Mouse (Mus musculus) T-helper 17 cell (primary cell): ENCODE data around the gene Timm17a.

Source experiments
- in situ Hi-C, 2 experiments: fragments of 300-600 bp; cut with MboI, MseI; formaldehyde crosslinking; loops; 1 replicate in 1 of 2; 2 replicates in 1 of 2; pipeline ENCODE4 v1.15.1; 2025; ENCODE audit warnings: high pct_unique_total_duplicates in 2 of 2

The Timm17a gene

GRCm38 (mm10) chr1:135313284-135314031 lies at the start of gene Timm17a:
Gene Timm17a (minus strand): TSS chr1:135313778.
- in situ Hi-C loops, result no loop called here

DNA sequence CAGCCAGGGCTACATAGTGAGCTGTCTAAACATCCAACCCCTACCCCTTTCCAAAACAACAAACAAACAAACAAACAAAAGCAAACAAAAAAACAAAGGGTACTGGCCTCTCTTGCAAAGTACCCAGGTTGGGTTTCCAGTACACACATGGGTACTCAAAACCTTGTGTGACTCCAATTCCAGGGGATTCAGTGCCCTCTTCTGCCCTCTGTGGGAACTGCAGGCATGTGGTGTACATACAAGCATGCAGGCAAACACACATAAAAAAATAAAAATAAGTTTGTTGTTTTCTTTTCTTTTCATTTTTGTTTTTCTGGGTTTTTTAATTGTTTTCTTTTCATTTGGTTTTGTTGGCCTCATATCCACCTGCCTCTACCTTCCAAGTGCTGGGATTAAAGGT lies 48.5 kb upstream of the Timm17a start:
- in situ Hi-C loops, result no loop called here

DNA sequence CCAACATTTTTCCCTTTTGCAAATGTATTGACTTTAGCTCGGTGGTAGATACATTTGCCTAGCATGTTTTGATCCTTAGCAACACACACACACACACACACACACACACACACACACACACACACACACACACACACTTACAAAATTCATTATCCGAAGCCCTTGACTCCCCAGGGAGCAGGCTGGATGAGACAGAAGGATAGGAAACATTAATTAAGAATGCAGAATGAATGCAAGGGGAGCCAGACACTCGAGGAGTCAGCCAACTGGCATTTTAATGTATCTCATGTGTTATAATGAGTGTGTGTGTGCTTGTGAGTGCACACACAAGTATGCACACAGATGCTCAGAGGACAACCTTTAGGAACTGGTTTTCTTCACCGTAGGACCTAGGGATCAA lies 47.9 kb upstream of the Timm17a start:
- in situ Hi-C loops, result no loop called here

DNA sequence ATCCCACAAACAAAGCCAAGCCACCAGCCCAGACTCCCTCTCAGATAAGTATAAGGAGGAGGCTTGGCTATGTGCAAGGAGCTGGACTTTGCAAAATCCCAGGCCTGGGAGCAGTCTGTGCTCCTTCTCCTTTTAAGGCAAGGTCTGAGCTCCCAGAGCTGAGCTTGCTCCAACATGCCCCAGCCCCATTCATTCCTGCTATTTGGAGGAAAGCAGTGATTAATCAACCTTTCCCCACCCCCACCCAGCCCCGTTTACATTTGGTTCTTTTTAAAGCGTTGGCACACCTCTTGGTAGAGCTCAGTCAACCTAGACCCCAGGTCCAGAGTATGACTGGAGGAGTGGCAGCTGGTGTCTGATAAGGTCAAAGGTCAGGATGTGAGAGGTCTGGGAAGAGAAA lies 45.5 kb upstream of the Timm17a start:
- in situ Hi-C loops, result loop anchor here in 1 of 2 experiments (10.0 kb wide), 1 partner anchor 1374 kb away; no protein-coding TSS in a partner anchor

- in situ Hi-C loops, result loop anchor here in 1 of 2 experiments (10.0 kb wide), 1 partner anchor 1367 kb away; no protein-coding TSS in a partner anchor
Measured at GRCm38 (mm10) chr1:135351953-135352352, 38.4 kb upstream of the Timm17a start.

- in situ Hi-C loops, result no loop called here
Measured at GRCm38 (mm10) chr1:135347498-135348169, 34.1 kb upstream of the Timm17a start.

GRCm38 (mm10) chr1:135346891-135347290 lies 33.3 kb upstream of the Timm17a start:
- in situ Hi-C loops, result no loop called here

DNA sequence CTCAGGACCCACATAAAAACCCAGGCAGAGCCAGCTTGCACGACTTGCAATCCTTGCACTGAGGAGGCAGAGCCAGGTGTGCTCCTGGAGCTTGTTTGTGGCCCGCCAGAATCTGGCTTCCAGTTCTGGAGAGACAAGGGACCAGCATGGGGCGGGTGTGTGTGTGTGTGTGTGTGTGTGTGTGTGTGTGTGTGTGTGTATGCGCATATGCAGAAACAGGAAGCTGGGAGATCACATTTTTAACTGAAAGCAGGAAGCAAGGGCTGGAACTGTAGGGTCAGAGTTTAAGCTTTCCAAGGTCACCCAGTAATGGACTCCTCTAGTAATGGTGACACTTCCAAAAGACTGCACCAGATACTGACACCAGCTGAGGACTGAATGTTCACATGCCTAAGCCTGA lies 30.4 kb upstream of the Timm17a start:
- in situ Hi-C loops, result no loop called here

DNA sequence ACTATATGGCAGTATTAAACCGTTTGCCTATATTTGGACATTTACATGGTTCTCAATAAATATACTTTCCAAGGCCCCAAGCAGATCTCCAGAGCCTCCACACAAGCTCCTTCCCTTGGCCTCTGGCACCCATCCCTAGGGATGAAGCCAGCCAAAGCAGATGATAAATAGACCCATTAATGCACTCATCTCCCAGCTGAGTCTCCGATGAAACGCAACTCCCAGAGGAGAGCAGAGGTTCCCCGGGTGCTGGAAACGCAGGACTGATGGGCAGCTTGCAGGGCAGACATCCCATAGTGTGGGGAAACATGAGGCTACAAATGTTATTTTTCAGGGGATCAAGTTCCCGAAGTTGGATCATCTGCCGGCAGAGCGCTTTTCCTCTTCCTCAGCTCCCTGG lies 28.4 kb upstream of the Timm17a start:
- in situ Hi-C loops, result no loop called here

GRCm38 (mm10) chr1:135330578-135330977 lies 17.0 kb upstream of the Timm17a start:
- in situ Hi-C loops, result loop anchor here in 1 of 2 experiments (10.0 kb wide), 1 partner anchor 1614 kb away; no protein-coding TSS in a partner anchor

GRCm38 (mm10) chr1:135328368-135328767 lies 14.8 kb upstream of the Timm17a start:
- in situ Hi-C loops, result loop anchor here in 1 of 2 experiments (10.0 kb wide), 1 partner anchor 1444 kb away; no protein-coding TSS in a partner anchor

DNA sequence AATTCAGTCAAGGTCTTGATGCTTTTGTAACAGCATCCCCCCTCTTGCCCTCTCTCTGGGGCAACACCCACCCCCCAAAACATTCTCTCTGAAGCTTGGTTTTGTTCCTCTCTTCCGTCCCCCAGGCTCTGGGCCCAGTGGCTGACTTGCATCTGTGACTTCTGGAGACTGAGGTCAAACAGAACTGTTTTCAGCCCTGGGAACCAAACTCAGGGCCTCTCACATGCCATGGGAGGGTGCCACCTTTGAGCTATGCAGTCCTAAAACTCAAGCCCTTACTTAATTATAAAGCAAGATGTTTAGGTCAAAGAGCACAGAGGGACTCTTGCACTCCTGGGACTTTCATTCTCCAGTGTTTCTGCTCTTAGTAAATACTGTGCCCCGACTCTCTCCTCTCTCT lies 12.4 kb upstream of the Timm17a start:
- in situ Hi-C loops, result loop anchor here in 1 of 2 experiments (10.0 kb wide), 1 partner anchor 1441 kb away; no protein-coding TSS in a partner anchor

DNA sequence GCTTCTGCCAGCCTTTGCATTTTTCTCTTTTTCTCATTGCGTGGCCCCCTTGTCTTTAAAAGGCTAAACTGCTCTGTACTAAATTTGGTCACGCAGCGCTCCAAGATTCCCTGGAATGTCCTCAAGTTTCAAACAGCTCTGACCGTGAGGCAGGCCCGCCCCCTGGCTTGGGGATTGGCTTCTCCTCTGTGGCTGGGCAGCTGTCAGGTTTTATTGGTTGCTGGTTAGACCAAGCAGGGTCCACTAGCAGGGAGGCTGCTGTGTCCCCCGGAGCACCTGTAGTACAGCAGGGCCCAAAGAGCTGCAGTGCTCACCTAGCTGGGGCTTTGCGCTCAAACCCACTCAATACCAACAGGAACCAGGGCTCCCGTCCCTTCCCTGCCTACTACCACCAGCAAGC lies 11.0 kb upstream of the Timm17a start, which contains the start of gene Lmod1:
TSS of gene Lmod1 (plus strand) at position 237 of the 400 bp plus-strand sequence.
- in situ Hi-C loops, result loop anchor here in 1 of 2 experiments (10.0 kb wide), 1 partner anchor 1440 kb away; no protein-coding TSS in a partner anchor

DNA sequence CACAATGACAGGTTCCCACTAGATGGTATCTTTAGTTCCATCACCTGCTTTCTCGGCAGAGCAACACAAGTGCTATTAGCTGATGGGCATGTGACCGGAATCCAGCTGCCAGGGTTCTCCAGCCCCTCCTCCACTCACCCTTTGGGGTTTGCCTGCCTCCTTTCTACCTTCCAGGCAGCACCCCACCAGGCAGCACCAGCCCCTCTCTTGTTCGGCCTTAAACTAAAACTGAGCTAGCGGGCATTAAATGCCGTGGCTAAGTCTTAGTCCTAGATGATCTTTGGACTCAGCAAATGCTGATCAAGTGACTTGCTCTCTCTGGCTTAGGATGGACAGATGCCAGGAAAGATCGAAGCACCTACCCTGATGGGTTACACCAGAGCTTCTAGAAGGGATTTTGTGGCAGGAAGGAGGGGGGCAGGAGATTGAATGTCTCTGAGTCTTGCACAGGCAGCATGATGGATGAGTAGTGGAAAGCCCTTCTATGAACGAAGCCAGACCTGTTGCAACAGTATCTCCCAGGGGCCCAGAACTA lies 9.9 kb upstream of the Timm17a start:
- in situ Hi-C loops, result loop anchor here in 1 of 2 experiments (10.0 kb wide), 1 partner anchor 1439 kb away; no protein-coding TSS in a partner anchor

DNA sequence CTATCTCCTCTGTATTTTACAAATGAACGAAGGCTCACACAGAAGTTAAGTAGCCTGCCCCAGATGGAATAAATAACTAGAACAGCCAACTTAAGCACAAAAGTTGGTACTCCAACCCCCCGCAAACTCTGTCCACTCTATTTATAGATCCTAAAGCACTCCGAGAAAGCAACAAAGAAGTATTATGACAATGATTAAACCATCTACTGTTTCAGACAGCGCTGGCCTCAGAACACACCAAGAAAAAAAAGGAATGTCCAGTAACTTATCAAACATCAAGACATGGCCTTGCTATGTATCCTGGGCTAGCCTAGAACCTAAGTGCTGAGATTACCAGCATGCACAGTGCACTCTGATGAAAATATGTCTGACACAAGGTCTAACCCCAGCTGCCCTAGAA lies 1.4 kb downstream of the Timm17a start:
- in situ Hi-C loops, result no loop called here

- in situ Hi-C loops, result no loop called here
Measured at GRCm38 (mm10) chr1:135311356-135311755, 2.2 kb downstream of the Timm17a start.

DNA sequence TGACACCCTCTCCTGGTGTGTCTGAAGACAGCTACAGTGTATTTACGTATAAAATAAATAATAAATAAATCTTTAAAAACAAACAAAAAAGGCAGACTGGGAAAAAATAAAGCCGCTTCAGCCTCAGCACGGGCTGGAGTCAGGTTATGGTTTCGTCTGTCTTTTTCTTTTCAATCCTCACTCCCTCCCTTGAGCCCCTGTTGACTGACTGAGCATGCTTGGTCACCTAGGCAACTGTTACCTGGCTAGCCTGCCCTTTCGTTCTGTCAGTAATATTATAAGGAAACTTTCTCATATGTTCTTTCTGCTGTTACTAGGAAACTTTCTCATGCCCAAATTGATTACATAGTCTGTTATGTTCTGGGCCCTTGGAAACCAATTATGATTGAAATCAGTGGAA lies 22.7 kb downstream of the Timm17a start:
- in situ Hi-C loops, result no loop called here

- in situ Hi-C loops, result no loop called here
Measured at GRCm38 (mm10) chr1:135286311-135286710, 27.3 kb downstream of the Timm17a start.

DNA sequence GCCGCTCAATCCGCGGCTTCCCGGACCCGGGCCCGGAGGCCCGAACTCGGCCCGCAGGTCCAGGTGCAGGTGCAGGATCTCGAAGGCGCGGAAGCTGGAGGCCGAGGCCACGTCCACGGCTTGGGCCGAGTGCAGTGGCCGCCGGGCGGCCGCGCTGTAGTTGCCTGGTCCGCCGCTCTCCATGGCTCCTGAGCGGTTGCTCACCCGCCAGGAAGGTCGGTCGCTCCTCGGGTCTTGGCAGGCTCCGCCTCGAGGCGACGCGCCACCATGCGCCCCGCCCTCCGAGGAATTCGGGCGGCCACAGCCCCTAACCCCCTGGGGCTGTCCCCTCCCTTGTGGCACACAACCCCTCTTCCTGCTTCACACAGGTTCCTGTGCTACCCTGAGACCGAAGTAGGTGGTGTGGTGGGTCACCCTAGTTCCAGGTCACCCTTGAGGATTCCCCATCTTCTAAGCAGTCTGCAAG lies 29.7 kb downstream of the Timm17a start, which contains the start of gene Rnpep:
TSS of gene Rnpep (minus strand) at position 259 of the 466 bp plus-strand sequence.
- in situ Hi-C loops, result no loop called here

DNA sequence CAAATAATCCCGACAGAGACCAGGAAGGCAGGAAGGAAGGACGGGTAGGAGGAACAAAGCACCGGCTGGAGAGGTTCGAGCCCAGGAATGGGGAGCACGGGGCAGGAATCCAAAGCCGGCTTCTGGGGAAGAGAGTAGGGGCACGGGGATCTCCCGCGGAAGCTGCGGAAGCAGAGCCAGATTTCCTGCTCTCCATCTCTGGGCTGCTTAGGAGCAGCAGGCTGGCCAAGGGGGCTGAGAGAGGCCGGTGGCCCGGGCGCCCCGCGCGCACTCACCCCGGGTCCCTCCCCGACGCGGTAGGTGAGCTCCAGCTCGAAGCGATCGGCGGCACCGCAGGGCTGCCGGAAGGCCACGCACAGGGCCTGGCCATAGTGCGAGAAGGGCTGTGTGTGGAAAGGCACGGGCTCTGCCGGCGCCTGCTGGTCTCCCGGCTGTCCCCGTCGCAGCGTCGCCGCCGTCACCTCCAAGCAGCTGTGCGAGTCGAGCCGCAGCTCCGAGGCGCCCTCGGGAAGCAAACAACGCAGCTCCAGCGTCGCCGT lies 30.2 kb downstream of the Timm17a start:
- in situ Hi-C loops, result no loop called here

GRCm38 (mm10) chr1:135282536-135283286 lies 30.9 kb downstream of the Timm17a start:
- in situ Hi-C loops, result no loop called here
